Mouse (Mus musculus): ENCODE data around the gene Got1. TPM values are rescaled to one million over a fixed set of nuclear protein-coding genes. Genes with fewer than 3 reads are reported as not detected.

Gene Got1
- polyA plus RNA-seq, 1 experiment, result 69.8 TPM

GRCm38 (mm10) chr19:43477436-43477835 is 47.0 kb downstream of the Got1 start:
- no peaks in the 10 kb centered on the region for H3K36me3 ChIP-seq (ENCODE audit: control insufficient read depth, insufficient read depth)
- no peak overlapping the region for H3ac ChIP-seq (ENCODE audit: control insufficient read depth, insufficient read length, low read depth)
- no peak overlapping the region for H3K4me3 ChIP-seq (ENCODE audit: insufficient read depth, poor library complexity, severe bottlenecking)
- no peaks in the 10 kb centered on the region for H3K79me2 ChIP-seq (ENCODE audit: control insufficient read depth, insufficient read depth)
- peaks cover 16% of the 10 kb centered on the region for H3K27me3 ChIP-seq (ENCODE audit: control insufficient read depth, insufficient read depth, insufficient read length)
- TF ChIP-seq MAX (IDR thresholded peaks at IDR 0.05) (no peak), MYOD1 (IDR thresholded peaks at IDR 0.05; ENCODE audit: control insufficient read depth, insufficient read length, low read depth) (no peak), CEBPB (IDR thresholded peaks at IDR 0.05; ENCODE audit: low read depth) (no peak), MYOG (IDR thresholded peaks at IDR 0.05; ENCODE audit: control insufficient read depth, extremely low read depth, insufficient read length) (no peak), USF1 (IDR thresholded peaks at IDR 0.05; ENCODE audit: low read depth) (no peak), CTCF (IDR thresholded peaks at IDR 0.05; ENCODE audit: control insufficient read depth, insufficient read depth, insufficient read length) (no peak), FOSL1 (IDR thresholded peaks at IDR 0.05; ENCODE audit: insufficient read depth, low read length, poor library complexity, severe bottlenecking) (no peak)
- no peaks in the 10 kb centered on the region for H3K79me3 ChIP-seq (ENCODE audit: low read depth)

GRCm38 (mm10) chr19:43476063-43476462 is 48.3 kb downstream of the Got1 start:
- TF ChIP-seq MAX (IDR thresholded peaks at IDR 0.05) (no peak), MYOG (IDR thresholded peaks at IDR 0.05; ENCODE audit: control insufficient read depth, extremely low read depth, insufficient read length) (no peak), USF1 (IDR thresholded peaks at IDR 0.05; ENCODE audit: low read depth) (no peak), FOSL1 (IDR thresholded peaks at IDR 0.05; ENCODE audit: insufficient read depth, low read length, poor library complexity, severe bottlenecking) (no peak), MYOD1 (IDR thresholded peaks at IDR 0.05; ENCODE audit: control insufficient read depth, insufficient read length, low read depth) (no peak), CTCF (IDR thresholded peaks at IDR 0.05; ENCODE audit: control insufficient read depth, insufficient read depth, insufficient read length) (no peak), CEBPB (IDR thresholded peaks at IDR 0.05; ENCODE audit: low read depth) (no peak)
- H3K79me2 ChIP-seq (ENCODE audit: control insufficient read depth, insufficient read depth), result no peaks in the 10 kb centered on the region
- no peaks in the 10 kb centered on the region for H3K79me3 ChIP-seq (ENCODE audit: low read depth)
- H3K4me3 ChIP-seq (ENCODE audit: insufficient read depth, poor library complexity, severe bottlenecking), result no peak overlapping the region
- peaks cover 29% of the 10 kb centered on the region for H3K27me3 ChIP-seq (ENCODE audit: control insufficient read depth, insufficient read depth, insufficient read length)
- H3ac ChIP-seq (ENCODE audit: control insufficient read depth, insufficient read length, low read depth), result no peak overlapping the region
- no peaks in the 10 kb centered on the region for H3K36me3 ChIP-seq (ENCODE audit: control insufficient read depth, insufficient read depth)

GRCm38 (mm10) chr19:43475642-43476041 is 48.8 kb downstream of the Got1 start:
- TF ChIP-seq USF1 (IDR thresholded peaks at IDR 0.05; ENCODE audit: low read depth) (no peak), MYOG (IDR thresholded peaks at IDR 0.05; ENCODE audit: control insufficient read depth, extremely low read depth, insufficient read length) (no peak), CTCF (IDR thresholded peaks at IDR 0.05; ENCODE audit: control insufficient read depth, insufficient read depth, insufficient read length) (no peak), FOSL1 (IDR thresholded peaks at IDR 0.05; ENCODE audit: insufficient read depth, low read length, poor library complexity, severe bottlenecking) (no peak), MYOD1 (IDR thresholded peaks at IDR 0.05; ENCODE audit: control insufficient read depth, insufficient read length, low read depth) (no peak), MAX (IDR thresholded peaks at IDR 0.05) (no peak), CEBPB (IDR thresholded peaks at IDR 0.05; ENCODE audit: low read depth) (no peak)
- Histone ChIP-seq H3K4me3 (ENCODE audit: insufficient read depth, poor library complexity, severe bottlenecking) (no peak overlapping the region), H3K27me3 (ENCODE audit: control insufficient read depth, insufficient read depth, insufficient read length) (peaks cover 29% of the 10 kb centered on the region), H3K79me3 (ENCODE audit: low read depth) (no peaks in the 10 kb centered on the region), H3K79me2 (ENCODE audit: control insufficient read depth, insufficient read depth) (no peaks in the 10 kb centered on the region), H3K36me3 (ENCODE audit: control insufficient read depth, insufficient read depth) (no peaks in the 10 kb centered on the region), H3ac (ENCODE audit: control insufficient read depth, insufficient read length, low read depth) (no peak overlapping the region)

GRCm38 (mm10) chr19:43472781-43473180 is 51.6 kb downstream of the Got1 start:
- no peak for TF ChIP-seq MAX (IDR thresholded peaks at IDR 0.05)
- TF ChIP-seq MYOD1 (IDR thresholded peaks at IDR 0.05; ENCODE audit: control insufficient read depth, insufficient read length, low read depth), result no peak
- no peak for TF ChIP-seq FOSL1 (IDR thresholded peaks at IDR 0.05; ENCODE audit: insufficient read depth, low read length, poor library complexity, severe bottlenecking)
- no peak for TF ChIP-seq MYOG (IDR thresholded peaks at IDR 0.05; ENCODE audit: control insufficient read depth, extremely low read depth, insufficient read length)
- no peak for TF ChIP-seq USF1 (IDR thresholded peaks at IDR 0.05; ENCODE audit: low read depth)
- no peak for TF ChIP-seq CEBPB (IDR thresholded peaks at IDR 0.05; ENCODE audit: low read depth)
- no peak for TF ChIP-seq CTCF (IDR thresholded peaks at IDR 0.05; ENCODE audit: control insufficient read depth, insufficient read depth, insufficient read length)
- H3K79me3 ChIP-seq (ENCODE audit: low read depth), result no peaks in the 10 kb centered on the region
- no peaks in the 10 kb centered on the region for H3K79me2 ChIP-seq (ENCODE audit: control insufficient read depth, insufficient read depth)
- no peaks in the 10 kb centered on the region for H3K36me3 ChIP-seq (ENCODE audit: control insufficient read depth, insufficient read depth)
- H3K27me3 ChIP-seq (ENCODE audit: control insufficient read depth, insufficient read depth, insufficient read length), result peaks cover 46% of the 10 kb centered on the region
- H3ac ChIP-seq (ENCODE audit: control insufficient read depth, insufficient read length, low read depth), result no peak overlapping the region
- H3K4me3 ChIP-seq (ENCODE audit: insufficient read depth, poor library complexity, severe bottlenecking), result no peak overlapping the region

GRCm38 (mm10) chr19:43472331-43472730 is 52.1 kb downstream of the Got1 start:
- H3K27me3 ChIP-seq (ENCODE audit: control insufficient read depth, insufficient read depth, insufficient read length), result peaks cover 46% of the 10 kb centered on the region
- H3ac ChIP-seq (ENCODE audit: control insufficient read depth, insufficient read length, low read depth), result no peak overlapping the region
- H3K4me3 ChIP-seq (ENCODE audit: insufficient read depth, poor library complexity, severe bottlenecking), result no peak overlapping the region
- H3K79me2 ChIP-seq (ENCODE audit: control insufficient read depth, insufficient read depth), result no peaks in the 10 kb centered on the region
- TF ChIP-seq CTCF (IDR thresholded peaks at IDR 0.05; ENCODE audit: control insufficient read depth, insufficient read depth, insufficient read length) (no peak), MYOG (IDR thresholded peaks at IDR 0.05; ENCODE audit: control insufficient read depth, extremely low read depth, insufficient read length) (no peak), USF1 (IDR thresholded peaks at IDR 0.05; ENCODE audit: low read depth) (no peak), MAX (IDR thresholded peaks at IDR 0.05) (no peak), CEBPB (IDR thresholded peaks at IDR 0.05; ENCODE audit: low read depth) (no peak), MYOD1 (IDR thresholded peaks at IDR 0.05; ENCODE audit: control insufficient read depth, insufficient read length, low read depth) (no peak), FOSL1 (IDR thresholded peaks at IDR 0.05; ENCODE audit: insufficient read depth, low read length, poor library complexity, severe bottlenecking) (no peak)
- H3K36me3 ChIP-seq (ENCODE audit: control insufficient read depth, insufficient read depth), result no peaks in the 10 kb centered on the region
- no peaks in the 10 kb centered on the region for H3K79me3 ChIP-seq (ENCODE audit: low read depth)

- no peaks in the 10 kb centered on the region for H3K79me2 ChIP-seq (ENCODE audit: control insufficient read depth, insufficient read depth)
- H3K4me3 ChIP-seq (ENCODE audit: insufficient read depth, poor library complexity, severe bottlenecking), result no peak overlapping the region
- H3K79me3 ChIP-seq (ENCODE audit: low read depth), result no peaks in the 10 kb centered on the region
- H3K36me3 ChIP-seq (ENCODE audit: control insufficient read depth, insufficient read depth), result no peaks in the 10 kb centered on the region
- no peak for TF ChIP-seq CEBPB (IDR thresholded peaks at IDR 0.05; ENCODE audit: low read depth)
- no peak for TF ChIP-seq FOSL1 (IDR thresholded peaks at IDR 0.05; ENCODE audit: insufficient read depth, low read length, poor library complexity, severe bottlenecking)
- no peak for TF ChIP-seq MYOG (IDR thresholded peaks at IDR 0.05; ENCODE audit: control insufficient read depth, extremely low read depth, insufficient read length)
- no peak for TF ChIP-seq CTCF (IDR thresholded peaks at IDR 0.05; ENCODE audit: control insufficient read depth, insufficient read depth, insufficient read length)
- no peak for TF ChIP-seq MAX (IDR thresholded peaks at IDR 0.05)
- TF ChIP-seq USF1 (IDR thresholded peaks at IDR 0.05; ENCODE audit: low read depth), result no peak
- TF ChIP-seq MYOD1 (IDR thresholded peaks at IDR 0.05; ENCODE audit: control insufficient read depth, insufficient read length, low read depth), result no peak
- H3K27me3 ChIP-seq (ENCODE audit: control insufficient read depth, insufficient read depth, insufficient read length), result peaks cover 59% of the 10 kb centered on the region
- no peak overlapping the region for H3ac ChIP-seq (ENCODE audit: control insufficient read depth, insufficient read length, low read depth)
Observed at GRCm38 (mm10) chr19:43469333-43469732, 55.1 kb downstream of the Got1 start.

All from C2C12 (cell line).